Mouse (Mus musculus) megakaryocyte, adult 5-6 weeks (primary cell): ENCODE data around the gene Nfatc4. TPM values are rescaled to one million over a fixed set of nuclear protein-coding genes. Genes with fewer than 3 reads are reported as not detected.
A peak's percentile ranks its signal among the peaks of the same experiment; 100 is the strongest.

ENCODE experiments used
- ATAC-seq: 2 replicates; pipeline ENCODE4 v1.8.0; 2016; ENCODE audit warnings: mild to moderate bottlenecking, inconsistent platforms; ENCODE audit not compliant: poor library complexity, severe bottlenecking
- total RNA-seq, 2 experiments: library from RNA; stranded (forward) in 1 of 2; stranded (reverse) in 1 of 2; fragments of 153-499, 151-499 nt in 1 of 2; fragments of 221-1000, 200-1000 nt in 1 of 2; gene quantifications; 2 replicates each; pipeline versions ENCODE4 v1.2.3 to v1.2.4; 2015 to 2017

Gene Nfatc4
- total RNA-seq, 2 experiments from 2014 or later = not detected

DNA sequence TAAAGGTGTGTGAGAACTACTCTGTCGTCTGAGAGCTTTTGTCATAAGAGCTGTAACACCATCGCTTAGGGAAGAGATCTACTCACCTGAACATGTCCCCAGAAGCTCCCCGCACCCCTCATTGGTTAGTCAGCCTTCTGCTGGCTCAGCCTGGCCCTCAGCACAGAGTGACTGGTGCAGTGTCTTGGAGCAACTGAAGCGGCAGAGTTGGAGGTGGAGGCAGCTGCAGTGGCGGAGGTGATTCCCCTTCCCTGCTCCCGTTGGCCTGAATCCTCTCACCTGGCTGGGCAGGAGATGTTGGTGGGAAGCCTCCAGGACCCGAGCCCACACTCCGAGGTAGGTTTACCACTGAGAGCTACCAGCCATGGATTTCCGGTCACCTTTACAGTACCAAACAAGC lies 2.4 kb upstream of the Nfatc4 start:
- ATAC-seq = no peak

DNA sequence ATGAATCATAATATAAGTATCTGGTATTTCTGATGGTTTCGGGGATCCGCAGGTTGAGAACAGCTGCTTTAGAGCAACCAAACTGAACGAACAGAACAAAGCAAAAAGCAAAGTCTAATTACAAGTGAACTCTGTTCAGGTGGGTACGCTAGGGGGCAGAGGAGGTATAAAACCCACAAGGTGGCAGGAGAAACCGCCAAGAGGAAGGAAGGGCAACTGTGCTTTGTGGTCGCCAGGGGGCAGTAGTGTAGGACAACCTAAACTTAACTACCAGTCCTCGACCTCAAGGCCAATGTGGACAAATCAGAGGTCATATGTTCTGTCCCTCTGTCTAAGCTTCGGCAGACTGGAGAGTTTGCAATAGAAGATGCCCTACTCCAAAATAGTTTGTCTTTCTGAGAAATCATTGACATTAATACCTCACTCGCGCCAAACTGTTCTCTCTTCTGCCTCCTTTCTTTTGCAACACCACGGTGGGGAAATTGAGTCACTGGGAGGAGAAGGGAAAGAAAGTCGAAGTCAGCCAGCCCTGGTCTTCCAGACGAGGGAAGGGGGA lies 431 bp upstream of the Nfatc4 start:
- ATAC-seq = peak; percentile 91

DNA sequence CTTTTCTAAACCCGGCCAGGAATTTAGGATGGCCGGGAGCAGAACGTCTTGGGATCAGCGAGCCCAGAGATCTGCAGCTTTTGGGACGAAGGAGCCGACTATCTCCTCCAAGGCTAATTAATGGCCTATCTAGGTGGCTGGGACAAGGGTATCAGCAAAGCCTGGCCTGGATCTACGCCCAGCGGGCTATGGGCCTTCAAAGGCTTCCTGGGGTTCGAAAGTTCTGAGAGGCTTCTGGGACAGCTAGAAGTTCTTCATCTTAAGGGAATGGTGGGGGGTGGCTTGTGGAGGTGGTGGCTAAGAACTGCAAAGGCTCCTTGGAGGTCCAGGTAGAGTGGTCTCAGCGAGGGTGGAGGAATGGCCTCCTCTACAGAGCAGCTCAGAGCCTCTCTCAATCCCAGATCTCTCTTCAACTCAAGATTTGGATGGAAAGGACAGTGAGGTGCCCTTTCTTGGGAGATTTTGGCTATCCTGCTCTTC lies 1.1 kb downstream of the Nfatc4 start:
- no peak for ATAC-seq

DNA sequence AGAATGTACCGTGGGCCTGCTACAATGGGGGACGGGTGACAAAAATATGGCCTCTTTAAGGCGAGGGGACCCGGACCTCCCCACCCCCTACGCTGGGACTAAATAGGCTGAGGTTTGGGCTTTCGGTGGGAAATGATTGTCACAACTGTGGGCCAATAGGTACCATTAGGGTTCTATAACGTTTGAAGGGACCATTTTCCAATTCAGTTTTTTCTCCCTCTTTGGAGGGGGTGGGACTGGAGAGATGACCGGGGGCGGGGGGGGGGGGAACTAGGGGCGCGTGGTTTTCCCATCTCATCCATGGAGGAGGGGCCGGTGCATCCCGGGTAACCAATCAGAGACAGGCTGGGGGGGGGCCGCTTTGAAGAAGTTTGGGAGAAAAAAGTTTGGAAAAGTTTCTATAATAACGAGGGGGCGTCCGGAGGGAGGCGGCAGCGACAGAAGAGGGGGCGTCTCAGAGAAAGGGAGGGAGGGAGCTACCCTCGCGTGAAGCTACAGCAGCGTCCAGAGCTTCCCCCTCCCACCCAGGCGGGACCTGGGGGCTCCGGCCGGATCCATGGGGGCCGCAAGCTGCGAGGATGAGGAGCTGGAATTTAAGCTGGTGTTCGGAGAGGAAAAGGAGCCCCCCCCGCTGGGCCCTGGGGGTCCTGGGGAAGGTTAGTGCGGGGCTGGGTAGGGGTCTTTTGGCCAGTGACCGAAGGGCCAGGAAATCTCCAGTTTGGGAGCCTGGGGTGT lies 1.7 kb downstream of the Nfatc4 start:
- no peak for ATAC-seq

DNA sequence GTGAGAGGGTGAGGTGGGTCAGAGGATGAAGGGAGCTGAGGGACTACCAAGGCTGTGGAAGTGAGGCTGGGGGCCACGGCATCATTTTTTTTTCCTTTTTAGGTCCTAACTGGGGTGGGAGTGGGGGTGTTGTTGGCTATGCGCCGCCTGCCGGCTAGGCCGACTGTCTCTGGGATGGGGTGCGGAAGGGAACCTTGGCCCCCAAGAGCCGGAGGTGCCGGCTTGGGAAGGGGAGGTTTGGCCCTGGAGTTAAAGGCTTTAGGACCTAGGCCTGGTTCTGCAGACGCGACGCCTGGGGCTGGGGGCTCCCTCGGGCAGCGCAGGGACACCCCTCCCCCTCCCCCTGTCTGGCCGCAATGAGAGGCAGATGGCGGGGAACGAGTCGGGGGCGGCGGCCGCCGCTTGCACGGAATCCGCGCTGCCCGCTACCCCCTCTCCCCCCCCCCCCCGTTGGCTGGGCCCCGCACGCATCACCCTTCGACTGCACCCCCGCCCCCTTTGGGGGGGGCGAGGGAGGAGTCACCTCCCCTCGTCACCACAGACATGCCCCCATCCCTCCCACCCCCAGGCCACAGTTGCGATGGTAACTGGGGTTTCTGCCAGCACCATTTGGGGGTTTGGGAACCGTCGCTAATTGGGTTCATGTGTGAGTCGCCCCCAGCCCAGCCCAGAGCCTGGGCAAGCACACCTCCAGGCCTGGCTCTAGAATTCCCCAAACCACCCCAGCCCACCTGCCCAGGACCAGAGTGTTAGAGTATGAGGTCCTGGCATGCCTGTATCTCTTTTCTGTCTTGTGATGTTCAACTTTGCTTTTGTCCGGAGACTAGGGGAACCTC lies 2.5 kb downstream of the Nfatc4 start:
- no peak for ATAC-seq

DNA sequence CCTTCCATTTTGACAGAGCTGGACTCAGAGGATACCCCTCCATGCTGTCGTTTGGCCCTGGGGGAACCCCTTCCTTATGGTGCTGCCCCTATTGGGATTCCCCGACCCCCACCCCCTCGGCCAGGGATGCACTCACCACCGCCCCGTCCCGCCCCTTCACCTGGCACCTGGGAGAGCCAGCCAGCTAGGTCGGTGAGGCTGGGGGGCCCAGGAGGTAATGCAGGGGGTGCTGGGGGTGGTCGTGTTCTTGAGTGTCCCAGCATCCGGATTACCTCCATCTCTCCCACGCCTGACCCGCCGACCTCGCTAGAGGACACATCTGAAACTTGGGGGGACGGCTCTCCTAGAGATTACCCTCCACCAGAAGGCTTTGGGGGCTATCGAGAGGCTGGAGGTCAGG lies 3.2 kb downstream of the Nfatc4 start:
- ATAC-seq = no peak

DNA sequence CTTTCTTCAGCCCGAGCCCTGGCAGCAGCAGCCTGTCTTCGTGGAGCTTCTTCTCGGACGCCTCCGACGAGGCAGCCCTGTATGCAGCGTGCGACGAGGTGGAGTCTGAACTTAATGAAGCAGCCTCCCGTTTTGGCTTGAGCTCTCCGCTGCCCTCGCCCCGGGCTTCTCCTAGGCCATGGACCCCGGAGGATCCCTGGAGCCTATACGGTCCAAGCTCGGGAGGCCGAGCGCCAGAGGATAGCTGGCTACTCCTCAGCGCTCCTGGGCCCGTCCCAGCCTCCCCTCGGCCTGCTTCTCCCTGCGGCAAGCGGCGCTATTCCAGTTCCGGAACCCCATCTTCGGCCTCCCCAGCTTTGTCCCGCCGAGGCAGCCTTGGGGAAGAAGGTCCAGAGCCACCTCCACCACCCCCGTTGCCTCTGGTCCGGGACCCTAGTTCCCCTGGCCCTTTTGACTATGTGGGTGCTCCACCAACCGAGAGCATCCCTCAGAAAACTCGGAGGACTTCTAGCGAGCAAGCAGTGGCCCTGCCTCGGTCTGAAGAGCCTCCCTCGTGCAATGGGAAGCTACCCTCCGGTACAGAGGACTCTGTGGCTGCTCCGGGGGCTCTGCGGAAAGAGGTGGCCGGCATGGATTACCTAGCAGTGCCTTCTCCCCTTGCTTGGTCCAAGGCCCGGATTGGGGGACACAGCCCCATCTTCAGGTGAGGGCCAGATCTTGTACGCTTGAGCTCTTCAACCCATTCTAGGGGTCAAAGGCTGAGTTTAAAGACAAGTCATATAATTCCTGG lies 3.8 kb downstream of the Nfatc4 start:
- ATAC-seq = no peak

DNA sequence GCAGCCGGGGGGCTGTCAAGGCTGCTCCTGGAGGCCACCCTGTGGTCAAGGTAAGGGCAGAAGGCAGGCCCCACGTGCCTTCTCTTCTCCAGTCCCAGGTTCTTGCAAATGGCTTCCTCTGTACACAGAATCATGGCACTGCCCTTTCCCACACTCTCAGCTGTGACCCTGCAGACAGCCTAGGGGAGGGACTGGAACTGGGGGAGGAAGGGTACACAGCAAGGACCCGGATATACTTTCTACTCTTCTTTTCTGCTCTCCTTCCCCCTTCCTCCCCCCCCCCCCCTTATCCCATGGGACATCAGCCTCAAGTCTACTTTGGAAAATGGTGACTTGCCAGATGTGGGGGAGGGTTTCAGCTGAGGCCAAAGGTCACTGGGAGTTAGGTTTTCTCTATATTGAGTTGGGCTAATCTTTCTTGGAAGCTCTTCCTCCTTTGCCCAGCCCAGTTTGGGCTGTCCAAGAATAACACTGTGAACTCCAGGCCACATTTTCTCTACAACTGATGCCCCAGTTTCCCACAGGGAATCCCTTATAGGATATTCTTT lies 5.8 kb downstream of the Nfatc4 start:
- no peak for ATAC-seq

DNA sequence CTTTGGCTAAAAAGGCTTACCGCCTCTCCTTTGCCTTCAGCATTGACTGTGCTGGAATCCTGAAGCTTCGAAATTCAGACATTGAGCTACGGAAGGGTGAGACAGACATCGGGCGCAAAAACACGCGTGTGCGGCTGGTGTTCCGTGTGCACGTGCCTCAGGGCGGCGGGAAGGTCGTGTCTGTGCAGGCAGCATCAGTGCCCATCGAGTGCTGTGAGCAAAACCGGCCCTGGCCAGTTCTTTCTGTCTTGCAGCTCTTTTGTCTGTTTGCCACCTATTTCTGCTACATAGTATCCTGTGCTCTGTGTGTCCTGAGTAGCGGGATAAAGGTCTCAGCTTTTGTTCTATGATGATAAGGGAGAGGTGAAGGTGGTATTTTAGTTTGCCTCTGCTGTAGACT lies 6.9 kb downstream of the Nfatc4 start:
- ATAC-seq = no peak

DNA sequence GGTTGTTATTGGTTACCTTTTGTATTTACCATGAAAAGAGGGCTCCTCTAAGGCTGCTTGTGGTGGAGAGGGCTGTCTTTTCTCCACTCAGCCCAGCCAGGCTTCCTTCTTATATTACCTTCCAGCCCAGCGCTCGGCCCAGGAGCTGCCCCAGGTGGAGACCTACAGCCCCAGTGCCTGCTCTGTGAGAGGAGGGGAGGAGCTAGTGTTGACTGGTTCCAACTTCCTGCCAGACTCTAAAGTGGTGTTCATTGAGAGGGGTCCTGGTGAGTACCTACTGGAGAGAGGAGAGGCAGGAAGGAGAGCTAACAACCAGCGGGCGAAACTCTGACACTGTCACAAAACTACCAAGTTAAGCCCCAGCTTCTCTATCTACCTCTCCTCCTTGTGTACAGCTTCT lies 7.4 kb downstream of the Nfatc4 start:
- no peak for ATAC-seq

DNA sequence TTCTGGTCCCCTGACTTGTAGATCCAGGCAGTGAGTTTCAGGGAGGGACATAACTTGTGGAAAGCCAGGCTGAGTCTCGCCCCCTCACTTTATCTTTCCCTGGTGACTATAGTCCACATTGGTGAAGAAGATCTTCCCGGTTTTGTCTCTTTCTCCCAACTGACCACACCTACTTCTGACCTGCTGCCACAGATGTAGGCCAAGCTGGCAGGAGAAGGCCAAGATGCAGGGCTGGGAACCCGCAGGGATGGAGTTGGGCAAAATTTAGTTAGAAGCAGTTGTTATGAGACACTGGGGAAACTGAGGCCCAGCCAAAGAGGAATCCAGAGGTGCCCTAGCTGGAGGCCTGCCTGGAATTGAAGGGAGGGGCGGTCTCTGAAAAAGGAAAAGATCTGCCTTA lies 10.2 kb downstream of the Nfatc4 start:
- no peak for ATAC-seq

DNA sequence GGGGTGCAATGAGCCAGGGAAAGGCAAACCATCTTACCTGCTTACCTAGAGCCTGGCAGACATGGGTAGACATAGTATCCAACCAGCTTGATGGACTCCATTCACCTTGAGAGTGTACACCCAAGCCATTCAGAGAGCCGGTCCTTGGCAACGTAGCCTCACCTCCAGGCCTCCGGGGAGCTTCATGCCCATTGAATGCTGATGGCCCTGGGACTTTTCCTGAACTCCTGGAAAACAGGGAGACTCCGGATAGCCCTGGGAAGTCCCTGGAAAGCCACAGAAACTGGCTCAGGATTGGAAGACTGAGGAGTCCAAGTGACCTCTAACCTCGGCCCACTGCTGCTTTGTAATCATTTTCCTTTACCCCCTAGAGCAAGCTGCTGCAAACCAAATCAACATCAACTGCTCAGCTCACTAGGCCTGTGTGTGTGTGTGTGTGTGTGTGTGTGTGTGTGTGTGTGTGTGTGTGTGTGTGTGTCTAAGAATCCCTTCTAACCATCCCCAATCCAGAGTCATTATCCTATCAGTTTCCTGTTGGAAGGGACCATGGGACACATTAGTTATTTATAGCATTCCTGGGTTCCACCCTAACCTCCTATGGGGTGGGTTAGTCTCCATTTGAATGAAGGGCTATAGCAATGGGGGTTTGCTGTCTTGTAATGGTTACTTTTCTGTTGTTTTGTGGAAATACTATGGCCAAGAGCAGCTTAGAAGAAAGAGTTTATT lies 12.0 kb downstream of the Nfatc4 start:
- ATAC-seq = no peak

DNA sequence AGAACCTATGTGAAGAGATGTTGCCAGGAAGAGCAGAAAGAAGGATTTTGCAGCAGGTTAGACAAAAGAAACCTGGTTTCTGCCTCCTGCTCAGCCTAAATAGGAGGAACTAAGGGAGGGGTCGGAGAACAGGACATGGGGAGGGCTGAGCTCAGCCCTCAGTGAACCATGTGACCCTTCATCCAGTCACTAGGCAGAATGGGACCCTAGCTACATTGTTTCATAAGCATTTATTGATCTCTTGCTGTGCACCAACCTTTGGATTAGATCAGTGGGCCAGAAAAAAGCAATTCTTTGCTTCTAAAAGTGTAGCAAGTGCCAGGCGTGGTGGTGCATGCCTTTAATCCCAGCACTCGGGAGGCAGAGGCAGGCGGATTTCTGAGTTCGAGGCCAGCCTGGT lies 15.4 kb downstream of the Nfatc4 start:
- ATAC-seq = no peak

DNA sequence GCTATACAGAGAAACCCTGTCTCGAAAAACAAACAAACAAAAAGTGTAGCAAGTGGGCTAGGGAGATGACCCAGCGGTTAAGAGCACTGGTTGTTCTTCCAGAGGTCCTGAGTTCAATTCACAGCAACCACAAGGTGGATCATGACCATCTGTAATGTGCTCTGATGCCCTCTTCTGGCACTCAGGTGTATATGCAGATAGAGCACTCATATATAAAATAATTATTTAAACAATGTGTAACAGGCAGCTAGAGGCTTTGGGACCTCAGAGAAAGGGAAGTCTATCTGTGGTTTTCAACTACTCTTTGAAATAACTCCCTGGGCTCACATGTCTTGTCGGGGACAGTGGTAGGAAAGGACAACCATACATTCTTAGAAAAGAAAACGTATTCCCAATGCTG lies 15.8 kb downstream of the Nfatc4 start:
- no peak; the same call in 1 of the 2 replicates for ATAC-seq

DNA sequence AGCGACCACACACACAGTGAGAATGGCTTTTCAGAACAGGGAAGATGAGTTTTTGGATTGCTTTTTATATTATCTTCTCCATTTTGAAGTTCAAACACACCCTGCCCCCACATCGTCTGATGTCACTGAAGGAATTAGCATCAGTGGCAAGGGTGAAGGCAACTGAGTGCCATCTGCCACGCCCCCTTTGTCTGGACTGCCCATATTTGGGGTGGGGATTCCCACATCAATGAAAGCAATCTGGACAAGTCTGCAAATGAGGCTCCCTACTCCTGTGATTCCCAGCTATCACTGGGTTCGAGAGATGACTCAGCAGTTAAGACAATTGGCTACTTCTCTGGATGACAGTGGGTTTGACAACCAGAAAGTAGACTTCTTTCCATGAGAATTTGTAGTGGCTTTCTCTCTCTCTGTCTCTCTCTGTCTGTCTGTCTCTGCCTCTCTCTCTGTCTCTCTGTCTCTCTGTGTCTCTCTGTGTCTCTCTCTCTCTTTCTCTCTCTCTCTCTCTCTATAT lies 18.0 kb downstream of the Nfatc4 start:
- no peak for ATAC-seq

DNA sequence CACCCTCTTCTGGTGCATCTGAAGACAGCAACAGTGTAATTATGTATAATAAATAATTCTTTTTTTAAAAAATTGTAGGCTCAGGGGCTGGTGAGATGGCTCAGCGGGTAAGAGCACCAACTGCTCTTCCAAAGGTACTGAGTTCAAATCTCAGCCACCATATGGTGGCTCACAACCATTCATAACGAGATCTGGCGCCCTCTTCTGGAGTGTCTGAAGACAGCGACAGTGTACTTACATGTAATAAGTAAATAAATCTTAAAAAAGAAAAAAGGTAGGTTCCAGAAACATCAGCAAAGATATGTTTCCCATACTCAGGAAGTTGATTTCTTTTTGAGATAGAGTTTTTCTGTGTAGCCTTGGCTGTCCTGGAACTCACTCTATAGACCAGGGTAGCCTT lies 19.9 kb downstream of the Nfatc4 start:
- ATAC-seq = no peak

DNA sequence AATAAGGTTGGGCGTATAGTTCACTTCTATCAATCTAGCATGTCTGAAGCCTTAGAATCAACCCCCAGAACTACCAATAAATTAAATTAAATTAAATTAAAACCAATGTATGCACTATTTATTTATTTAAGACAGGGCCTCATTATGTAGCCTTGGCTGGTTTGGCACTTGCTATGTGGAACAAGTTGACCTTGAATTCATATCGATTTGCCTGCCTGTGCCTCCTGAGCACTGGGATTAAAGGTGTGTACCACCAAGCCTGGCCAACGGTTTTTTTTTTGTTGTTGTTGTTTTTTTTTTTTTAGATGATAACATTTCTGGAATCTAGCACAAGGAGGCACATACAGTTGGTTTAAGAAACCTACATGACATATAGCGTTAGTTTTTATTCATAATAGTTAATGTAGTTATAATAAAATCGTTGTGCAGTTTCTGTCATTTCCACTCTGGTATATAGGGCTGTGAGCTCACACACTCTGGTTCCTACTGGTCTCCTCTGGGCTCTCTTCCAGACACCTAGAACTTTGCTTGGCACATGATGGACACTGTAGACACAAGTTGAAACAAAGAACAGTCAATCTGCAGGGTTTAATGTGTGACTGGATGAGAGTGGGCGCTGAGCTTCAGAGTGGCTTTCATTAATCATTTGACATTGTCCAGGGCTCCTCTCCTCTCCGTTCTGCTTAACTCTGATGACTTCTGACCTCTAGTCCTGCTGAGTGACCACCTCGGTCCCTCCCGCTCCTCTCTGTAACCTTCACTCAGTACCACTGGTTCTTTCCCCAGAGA lies 22.8 kb downstream of the Nfatc4 start:
- ATAC-seq = no peak

DNA sequence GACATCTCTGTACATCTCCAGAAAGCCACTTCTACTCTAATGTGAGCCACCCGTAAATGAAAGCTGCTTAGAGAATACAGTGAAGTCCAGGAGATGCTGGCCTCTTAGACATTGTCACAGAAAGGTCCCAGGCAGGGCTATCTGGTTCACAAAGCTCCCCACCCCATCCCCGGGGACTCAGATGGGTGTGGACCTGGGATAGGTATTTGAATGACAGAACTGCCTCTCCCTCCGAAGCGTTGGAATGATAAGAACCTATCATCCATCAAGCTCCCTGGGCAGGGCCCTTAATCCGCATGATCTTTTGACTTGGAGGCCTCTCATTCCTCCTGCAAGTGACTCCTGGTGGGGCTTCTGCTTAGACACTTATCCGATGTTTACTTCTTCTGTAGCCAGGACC lies 27.9 kb downstream of the Nfatc4 start:
- no peak for ATAC-seq
